Mouse (Mus musculus) E14TG2a.4 (cell line): ENCODE results near the gene Atic.

Experiments used
- H3K27me3 ChIP-seq: 2 replicates; pipeline ENCODE4 v1.6.1; 2014; ENCODE audit warnings: low read length, control low read depth; ENCODE audit not compliant: insufficient read depth
- H3K36me3 ChIP-seq: 2 replicates; pipeline ENCODE4 v1.6.1; 2014; ENCODE audit warnings: low read length, control low read depth; ENCODE audit not compliant: insufficient read depth
- H3K4me1 ChIP-seq: replicated peaks from 2 replicates; pipeline ENCODE4 v1.6.1; 2014; ENCODE audit warnings: low read depth, low read length, control low read depth
- H3K4me3 ChIP-seq: replicated peaks from 2 replicates; pipeline ENCODE4 v1.5.1; 2014; ENCODE audit warnings: mild to moderate bottlenecking, low read length
- H3K9me3 ChIP-seq: 2 replicates; pipeline ENCODE4 v1.6.1; 2014; ENCODE audit warnings: low read length, control low read depth
- CTCF ChIP-seq: conservative IDR thresholded peaks from 2 replicates; pipeline ENCODE4 v1.5.1; 2014; ENCODE audit warnings: low read length
- NANOG ChIP-seq: IDR thresholded peaks from 2 replicates; pipeline ENCODE4 v1.6.1; 2014; ENCODE audit warnings: borderline replicate concordance, low read length, mixed read lengths
- POU5F1 ChIP-seq: IDR thresholded peaks from 2 replicates; pipeline ENCODE4 v1.6.1; 2014; ENCODE audit warnings: low read length, borderline replicate concordance

The Atic gene

GRCm38 (mm10) chr1:71606600-71607325, 49.8 kb downstream of the Atic start:
- Histone ChIP-seq H3K9me3 (no peaks in the 10 kb centered on the region), H3K27me3 (no peaks in the 10 kb centered on the region), H3K36me3 (peaks cover 99% of the 10 kb centered on the region), H3K4me3 (no peak overlapping the region), H3K4me1 (peaks cover 33% of the 10 kb centered on the region)
- TF ChIP-seq POU5F1 = no peak
- TF ChIP-seq NANOG = no peak
- TF ChIP-seq CTCF = no peak

DNA sequence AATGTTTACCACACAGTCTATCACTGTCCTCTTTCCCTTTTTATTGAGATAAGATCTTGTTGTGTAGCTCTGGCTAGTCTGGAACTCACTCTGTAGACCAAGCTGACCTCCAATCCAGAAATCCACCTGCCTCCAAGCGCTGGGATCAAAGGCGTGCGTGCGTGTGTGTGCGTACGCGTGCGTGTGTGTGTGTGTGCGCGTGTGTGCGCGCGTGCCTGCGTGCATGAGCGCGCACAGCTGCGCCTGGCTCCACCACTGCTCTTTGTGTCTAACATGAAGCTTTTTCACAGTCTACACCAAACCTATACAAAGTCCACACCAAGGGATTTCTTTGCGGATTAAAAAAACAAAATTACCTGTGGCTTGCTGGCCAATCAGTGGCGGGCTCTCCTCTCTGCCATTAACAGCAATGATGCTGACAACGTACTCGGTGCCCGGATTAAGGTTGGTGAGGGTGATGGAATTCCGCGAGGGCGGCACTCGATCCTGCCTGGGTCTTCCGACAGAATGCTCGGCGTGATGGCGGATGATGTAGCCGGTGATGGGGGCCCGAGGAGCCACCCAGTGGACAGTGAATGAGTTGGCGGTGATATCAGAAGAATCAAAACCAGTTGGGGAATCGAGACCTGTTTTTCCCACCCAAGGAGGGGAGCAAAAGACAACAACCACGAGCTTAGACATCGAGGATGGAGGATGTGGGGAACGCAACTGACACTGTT, 52.3 kb downstream of the Atic start:
- Histone ChIP-seq H3K4me1 (peaks cover 36% of the 10 kb centered on the region), H3K4me3 (peak overlapping the region; percentile 50), H3K36me3 (peaks cover 99% of the 10 kb centered on the region), H3K9me3 (no peaks in the 10 kb centered on the region), H3K27me3 (no peaks in the 10 kb centered on the region)
- TF ChIP-seq CTCF (no peak), POU5F1 (no peak), NANOG (no peak)

GRCm38 (mm10) chr1:71609916-71610315, 53.0 kb downstream of the Atic start:
- TF ChIP-seq POU5F1 (no peak), NANOG (no peak), CTCF (no peak)
- Histone ChIP-seq H3K27me3 (no peaks in the 10 kb centered on the region), H3K4me3 (no peak overlapping the region), H3K36me3 (peaks cover 99% of the 10 kb centered on the region), H3K9me3 (no peaks in the 10 kb centered on the region), H3K4me1 (peaks cover 36% of the 10 kb centered on the region)

DNA sequence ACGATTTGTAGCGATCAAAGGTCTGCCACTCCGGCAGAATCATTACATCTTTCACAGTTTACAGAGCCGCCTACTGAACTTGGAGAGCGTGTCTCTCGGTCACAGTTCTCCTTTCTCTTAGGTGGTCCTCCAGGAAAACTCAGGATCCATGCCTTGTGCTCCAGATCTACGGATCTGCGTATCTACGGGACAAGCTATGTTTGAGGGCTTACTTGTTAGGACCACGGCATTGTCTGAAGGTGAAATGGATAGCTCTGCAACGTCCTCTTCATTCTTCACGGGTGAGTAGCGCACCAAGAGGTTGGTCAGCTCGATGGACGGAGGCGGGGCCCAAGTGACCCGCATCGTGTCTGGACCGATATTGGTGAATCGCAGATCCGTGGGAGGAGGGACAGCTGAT, 55.3 kb downstream of the Atic start:
- Histone ChIP-seq H3K9me3 (no peaks in the 10 kb centered on the region), H3K4me3 (no peak overlapping the region), H3K36me3 (peaks cover 99% of the 10 kb centered on the region), H3K27me3 (no peaks in the 10 kb centered on the region), H3K4me1 (peaks cover 36% of the 10 kb centered on the region)
- TF ChIP-seq NANOG (no peak), CTCF (no peak), POU5F1 (no peak)

- no peaks in the 10 kb centered on the region for H3K27me3 ChIP-seq
- TF ChIP-seq POU5F1 = no peak
- no peak for TF ChIP-seq NANOG
- no peak for TF ChIP-seq CTCF
- H3K9me3 ChIP-seq = no peaks in the 10 kb centered on the region
- H3K4me1 ChIP-seq = peaks cover 28% of the 10 kb centered on the region
- H3K36me3 ChIP-seq = peaks cover 100% of the 10 kb centered on the region
- no peak overlapping the region for H3K4me3 ChIP-seq
These were observed 57.7 kb downstream of the Atic start for GRCm38 (mm10) chr1:71614545-71615246.

DNA sequence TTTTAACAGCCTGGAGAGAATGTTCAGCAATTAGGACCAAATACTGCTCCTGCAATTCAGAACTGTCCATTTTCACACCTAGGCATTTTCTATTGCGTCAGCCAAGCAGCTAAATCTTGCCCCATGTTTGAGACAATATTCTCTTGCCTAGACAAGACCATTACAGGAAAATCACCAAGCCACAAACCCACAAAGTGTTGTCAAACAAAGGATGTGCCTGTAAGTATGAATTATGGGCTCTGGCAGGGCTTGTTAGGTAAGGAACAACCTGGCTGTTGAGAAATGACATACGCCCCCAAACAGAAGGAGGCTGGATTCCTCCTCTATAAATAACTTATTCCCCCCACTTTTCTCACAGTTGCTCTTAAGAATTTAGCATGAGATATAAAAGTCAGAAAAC, 64.6 kb downstream of the Atic start:
- H3K4me1 ChIP-seq = peaks cover 9% of the 10 kb centered on the region; the same call in 1 of the 2 replicates
- TF ChIP-seq CTCF (no peak), NANOG (no peak), POU5F1 (no peak)
- no peaks in the 10 kb centered on the region for H3K27me3 ChIP-seq
- peaks cover 100% of the 10 kb centered on the region for H3K36me3 ChIP-seq
- no peaks in the 10 kb centered on the region for H3K9me3 ChIP-seq
- no peak overlapping the region for H3K4me3 ChIP-seq

DNA sequence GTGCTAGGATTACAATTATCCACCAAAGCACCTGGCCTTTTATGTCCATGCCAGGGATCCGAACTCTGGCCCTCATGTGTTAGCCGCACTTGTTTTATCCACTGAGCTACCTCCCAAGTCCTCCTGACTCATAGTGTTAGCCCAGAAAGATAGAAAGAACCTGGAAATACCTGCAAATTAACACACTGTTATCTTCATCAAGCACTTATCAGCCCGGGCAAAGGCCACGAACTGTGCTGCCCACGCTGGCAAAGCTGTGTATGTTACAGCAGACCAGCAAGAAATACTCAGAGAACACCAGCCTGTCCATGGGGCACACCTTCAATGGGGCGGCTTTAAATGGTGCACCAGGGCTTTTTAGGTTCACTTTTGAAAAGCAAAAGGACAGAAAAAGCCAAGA, 66.7 kb downstream of the Atic start:
- peaks cover 100% of the 10 kb centered on the region for H3K36me3 ChIP-seq
- no peaks in the 10 kb centered on the region for H3K27me3 ChIP-seq
- no peak overlapping the region for H3K4me3 ChIP-seq
- H3K4me1 ChIP-seq = peaks cover 5% of the 10 kb centered on the region; the same call in 1 of the 2 replicates
- no peak for TF ChIP-seq POU5F1
- TF ChIP-seq NANOG = no peak
- TF ChIP-seq CTCF = no peak
- no peaks in the 10 kb centered on the region for H3K9me3 ChIP-seq
